Mouse (Mus musculus) forebrain, embryonic 14.5 days (tissue): Measurements from ENCODE around the gene Cetn4. TPM values are rescaled to one million over a fixed set of nuclear protein-coding genes. Genes with fewer than 3 reads are reported as not detected.

Experiments
- ATAC-seq: fragments of 200-750 bp; cut with Nextera tagmentation; 2 replicates; pipeline ENCODE4 v1.8.0; 2017; ENCODE audit warnings: mild to moderate bottlenecking, moderate library complexity
- DNase-seq: peaks from one replicate; pipeline ENCODE4 v3.0.0-alpha.2; 2015; ENCODE audit warnings: low spot score
- H3K27ac ChIP-seq: fragments of 300-500 bp; sonication (generic); 2 replicates; pipeline ENCODE4 v1.5.1; 2014; ENCODE audit warnings: low read depth, mild to moderate bottlenecking, control low read depth, low read length, moderate library complexity
- H3K27me3 ChIP-seq: fragments of 300-500 bp; sonication (generic); replicated peaks from 2 replicates; pipeline ENCODE4 v1.6.1; 2014; ENCODE audit warnings: low read length, control low read depth, mixed read lengths; ENCODE audit not compliant: control insufficient read depth, insufficient read depth
- H3K36me3 ChIP-seq: fragments of 300-500 bp; sonication (generic); 2 replicates; pipeline ENCODE4 v1.6.1; 2014; ENCODE audit warnings: low read length, control low read depth; ENCODE audit not compliant: control insufficient read depth, insufficient read depth
- H3K4me1 ChIP-seq: fragments of 300-500 bp; sonication (generic); 2 replicates; pipeline ENCODE4 v1.6.1; 2014; ENCODE audit warnings: antibody characterized with exemption, low read length, control low read depth; ENCODE audit not compliant: control insufficient read depth, insufficient read depth
- H3K4me2 ChIP-seq: fragments of 300-500 bp; sonication (generic); 2 replicates; pipeline ENCODE4 v1.6.1; 2014; ENCODE audit warnings: mild to moderate bottlenecking, control low read depth, low read length
- H3K4me3 ChIP-seq: fragments of 300-500 bp; sonication (generic); 2 replicates; pipeline ENCODE4 v1.5.1; 2014; ENCODE audit warnings: low read depth, low read length, control low read depth
- H3K9ac ChIP-seq: fragments of 300-500 bp; sonication (generic); 2 replicates; pipeline ENCODE4 v1.6.1; 2014; ENCODE audit warnings: mild to moderate bottlenecking, low read length, control low read depth, moderate library complexity
- H3K9me3 ChIP-seq: fragments of 300-500 bp; sonication (generic); replicated peaks from 2 replicates; pipeline ENCODE4 v1.6.1; 2016; ENCODE audit warnings: low read length, control low read depth, mixed read lengths; ENCODE audit not compliant: control insufficient read depth
- WGBS: fragments of 180-500 bp; shearing (Covaris S2); extraction: QIAGEN DNeasy Blood & Tissue Kit; methylation state at CpG from one replicate; pipeline ENCODE4 v1.1.7; 2014; 5-methylcytosine and 5-hydroxymethylcytosine counted together
- polyA plus RNA-seq: library from polyadenylated mRNA; unstranded; fragments of >200 nt; fragmentation: Nextera tagmentation; extraction: Ambion mirVana; gene quantifications from 2 replicates; pipeline ENCODE4 v1.2.1, GENCODE M21; 2014

Cetn4 gene
- polyA plus RNA-seq, 1 experiment from 2014 or later = 1.6 TPM

GRCm38 (mm10) chr3:37289237-37289636 is 23.3 kb downstream of the Cetn4 start:
- Histone ChIP-seq H3K27ac (no peak overlapping the region), H3K27me3 (no peaks in the 10 kb centered on the region), H3K4me1 (no peaks in the 10 kb centered on the region), H3K9ac (no peak overlapping the region), H3K9me3 (no peaks in the 10 kb centered on the region), H3K4me3 (no peak overlapping the region), H3K36me3 (no peaks in the 10 kb centered on the region), H3K4me2 (no peak overlapping the region)
- DNase-seq = no peak
- WGBS = 94% methylated on average over 2 of the region's 2 CpGs
- no peak for ATAC-seq

GRCm38 (mm10) chr3:37283234-37283633 is 29.3 kb downstream of the Cetn4 start:
- Histone ChIP-seq H3K9me3 (no peaks in the 10 kb centered on the region), H3K4me2 (no peak overlapping the region), H3K4me1 (no peaks in the 10 kb centered on the region), H3K36me3 (no peaks in the 10 kb centered on the region), H3K27me3 (no peaks in the 10 kb centered on the region), H3K27ac (no peak overlapping the region), H3K4me3 (no peak overlapping the region), H3K9ac (no peak overlapping the region)
- DNase-seq = no peak
- WGBS = 86% methylated on average over 4 of the region's 4 CpGs
- ATAC-seq = no peak

- Histone ChIP-seq H3K27me3 (no peaks in the 10 kb centered on the region), H3K27ac (no peak overlapping the region), H3K9me3 (no peaks in the 10 kb centered on the region), H3K36me3 (no peaks in the 10 kb centered on the region), H3K4me2 (no peak overlapping the region), H3K4me1 (no peaks in the 10 kb centered on the region), H3K4me3 (no peak overlapping the region), H3K9ac (no peak overlapping the region)
- DNase-seq (no peak), ATAC-seq (no peak)
- 77% methylated on average over 11 of the region's 11 CpGs for WGBS
Observed at GRCm38 (mm10) chr3:37282299-37282922, 30.1 kb downstream of the Cetn4 start.

GRCm38 (mm10) chr3:37280871-37281270 is 31.6 kb downstream of the Cetn4 start:
- H3K4me2 ChIP-seq = no peak overlapping the region
- H3K27ac ChIP-seq = no peak overlapping the region
- H3K27me3 ChIP-seq = no peaks in the 10 kb centered on the region
- WGBS = 74% methylated on average over 8 of the region's 8 CpGs
- DNase-seq = no peak
- no peaks in the 10 kb centered on the region for H3K36me3 ChIP-seq
- no peaks in the 10 kb centered on the region for H3K4me1 ChIP-seq
- no peak for ATAC-seq
- H3K9me3 ChIP-seq = no peaks in the 10 kb centered on the region
- no peak overlapping the region for H3K9ac ChIP-seq
- H3K4me3 ChIP-seq = no peak overlapping the region

GRCm38 (mm10) chr3:37280221-37280620 is 32.3 kb downstream of the Cetn4 start:
- H3K9me3 ChIP-seq = no peaks in the 10 kb centered on the region
- WGBS = 91% methylated on average over 1 of the region's 1 CpGs
- no peak overlapping the region for H3K4me3 ChIP-seq
- H3K4me1 ChIP-seq = no peaks in the 10 kb centered on the region
- H3K4me2 ChIP-seq = no peak overlapping the region
- H3K27me3 ChIP-seq = no peaks in the 10 kb centered on the region
- no peak overlapping the region for H3K9ac ChIP-seq
- H3K27ac ChIP-seq = no peak overlapping the region
- no peak for ATAC-seq
- DNase-seq = no peak
- no peaks in the 10 kb centered on the region for H3K36me3 ChIP-seq

GRCm38 (mm10) chr3:37274661-37275060 is 37.8 kb downstream of the Cetn4 start:
- ATAC-seq (no peak), DNase-seq (no peak)
- WGBS = 77% methylated on average over 6 of the region's 6 CpGs
- Histone ChIP-seq H3K4me2 (no peak overlapping the region), H3K4me3 (no peak overlapping the region), H3K9me3 (no peaks in the 10 kb centered on the region), H3K36me3 (no peaks in the 10 kb centered on the region), H3K9ac (no peak overlapping the region), H3K27me3 (no peaks in the 10 kb centered on the region), H3K4me1 (no peaks in the 10 kb centered on the region), H3K27ac (no peak overlapping the region)

GRCm38 (mm10) chr3:37273092-37273491 is 39.4 kb downstream of the Cetn4 start:
- no peaks in the 10 kb centered on the region for H3K9me3 ChIP-seq
- no peak overlapping the region for H3K27ac ChIP-seq
- no peaks in the 10 kb centered on the region for H3K4me1 ChIP-seq
- H3K4me3 ChIP-seq = no peak overlapping the region
- 94% methylated on average over 7 of the region's 7 CpGs for WGBS
- H3K4me2 ChIP-seq = no peak overlapping the region
- DNase-seq (no peak), ATAC-seq (no peak)
- H3K27me3 ChIP-seq = no peaks in the 10 kb centered on the region
- no peaks in the 10 kb centered on the region for H3K36me3 ChIP-seq
- H3K9ac ChIP-seq = no peak overlapping the region

- Histone ChIP-seq H3K27ac (no peak overlapping the region), H3K4me3 (no peak overlapping the region), H3K4me1 (no peaks in the 10 kb centered on the region), H3K9ac (no peak overlapping the region), H3K36me3 (no peaks in the 10 kb centered on the region), H3K27me3 (no peaks in the 10 kb centered on the region), H3K4me2 (no peak overlapping the region), H3K9me3 (no peaks in the 10 kb centered on the region)
- DNase-seq = peak; percentile 67
- WGBS = 6% methylated on average over 1 of the region's 1 CpGs
- peak; percentile 71 for ATAC-seq
Observed at GRCm38 (mm10) chr3:37271209-37271608, 41.3 kb downstream of the Cetn4 start.

- no peaks in the 10 kb centered on the region for H3K9me3 ChIP-seq
- H3K4me2 ChIP-seq = no peak overlapping the region
- no peaks in the 10 kb centered on the region for H3K4me1 ChIP-seq
- no peak for DNase-seq
- H3K27ac ChIP-seq = no peak overlapping the region
- 95% methylated on average over 4 of the region's 4 CpGs for WGBS
- no peaks in the 10 kb centered on the region for H3K27me3 ChIP-seq
- no peak overlapping the region for H3K9ac ChIP-seq
- ATAC-seq = no peak
- H3K4me3 ChIP-seq = no peak overlapping the region
- H3K36me3 ChIP-seq = no peaks in the 10 kb centered on the region
Observed at GRCm38 (mm10) chr3:37269926-37270325, 42.6 kb downstream of the Cetn4 start.
